Mouse (Mus musculus) lung, embryonic 15.5 days (tissue): ENCODE results near the gene Cenpl. TPM values are rescaled to one million over a fixed set of nuclear protein-coding genes. Genes with fewer than 3 reads are reported as not detected.
A peak's percentile ranks its signal among the peaks of the same experiment; 100 is the strongest.

Experiments used
- ATAC-seq: fragments of 200-750 bp; cut with Nextera tagmentation; 2 replicates; pipeline ENCODE4 v1.8.0; 2017; ENCODE audit warnings: moderate number of reproducible peaks, borderline replicate concordance; ENCODE audit not compliant: low FRiP score, low TSS enrichment; ENCODE audit errors: extremely low read depth
- H3K27ac ChIP-seq: fragments of 300-500 bp; sonication (generic); 2 replicates; pipeline ENCODE4 v1.5.1; 2015; ENCODE audit warnings: moderate library complexity, mild to moderate bottlenecking, inconsistent platforms
- H3K27me3 ChIP-seq: fragments of 300-500 bp; sonication (generic); 2 replicates; pipeline ENCODE4 v1.6.1; 2015; ENCODE audit warnings: inconsistent platforms
- H3K36me3 ChIP-seq: fragments of 300-500 bp; sonication (generic); 2 replicates; pipeline ENCODE4 v1.6.1; 2015; ENCODE audit warnings: inconsistent platforms
- H3K4me1 ChIP-seq: fragments of 300-500 bp; sonication (generic); 2 replicates; pipeline ENCODE4 v1.6.1; 2015; ENCODE audit warnings: inconsistent platforms
- H3K4me2 ChIP-seq: fragments of 300-500 bp; sonication (generic); 2 replicates; pipeline ENCODE4 v1.6.1; 2015; ENCODE audit warnings: inconsistent platforms, mild to moderate bottlenecking, moderate library complexity
- H3K4me3 ChIP-seq: fragments of 300-500 bp; sonication (generic); 2 replicates; pipeline ENCODE4 v1.5.1; 2015; ENCODE audit warnings: mild to moderate bottlenecking, inconsistent platforms
- H3K9ac ChIP-seq: fragments of 300-500 bp; sonication (generic); 2 replicates; pipeline ENCODE4 v1.6.1; 2015; ENCODE audit warnings: inconsistent platforms
- H3K9me3 ChIP-seq: fragments of 300-500 bp; sonication (generic); 2 replicates; pipeline ENCODE4 v1.6.1; 2016; ENCODE audit warnings: inconsistent platforms
- WGBS: fragments of 180-500 bp; shearing (Covaris S2); methylation state at CpG from one replicate; pipeline ENCODE4 v1.1.7; 2015; 5-methylcytosine and 5-hydroxymethylcytosine counted together
- polyA plus RNA-seq: library from polyadenylated mRNA; unstranded; fragments of >200 nt; fragmentation: Nextera tagmentation; extraction: Ambion mirVana; gene quantifications from 2 replicates; pipeline ENCODE4 v1.2.1, GENCODE M21; 2015

Cenpl gene
- polyA plus RNA-seq, 1 experiment from 2014 or later: 35.4 TPM

DNA sequence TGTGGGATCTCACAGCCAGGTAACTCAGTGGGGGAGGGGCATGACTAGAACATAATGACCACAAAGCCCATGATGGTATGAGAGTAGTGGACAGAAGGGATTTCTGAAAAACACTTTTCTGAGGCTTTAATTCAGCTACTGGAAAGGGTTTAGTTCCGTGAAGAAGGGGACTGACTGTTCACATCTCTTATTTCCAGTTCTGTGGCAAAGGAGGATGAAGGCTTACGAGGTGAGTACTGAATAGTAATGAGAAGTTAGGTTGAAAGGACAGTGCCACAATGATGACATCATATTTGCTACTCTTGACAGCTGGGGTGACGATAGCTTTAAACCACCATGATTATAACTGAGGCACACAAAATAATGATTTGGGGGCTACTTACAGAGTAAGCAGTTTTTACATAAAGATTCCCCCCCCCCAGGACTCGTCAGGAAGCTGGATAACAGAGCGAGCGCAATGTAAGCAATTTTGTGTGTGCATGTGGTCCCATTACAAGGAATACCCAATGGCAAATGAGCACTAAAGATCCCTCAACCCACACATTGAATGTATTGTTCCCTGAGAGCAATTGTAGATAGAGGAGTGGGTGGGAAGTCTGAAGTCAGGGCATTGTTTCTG lies 34.6 kb upstream of the Cenpl start:
- Histone ChIP-seq H3K36me3 (peaks cover 34% of the 10 kb centered on the region), H3K4me2 (peak overlapping the region; percentile 67), H3K27ac (peak overlapping the region; percentile 82), H3K9ac (peak overlapping the region; percentile 90), H3K4me1 (peaks cover 17% of the 10 kb centered on the region; the same call in 1 of the 2 replicates), H3K4me3 (peak overlapping the region; percentile 64), H3K27me3 (no peaks in the 10 kb centered on the region), H3K9me3 (no peaks in the 10 kb centered on the region)
- no peak for ATAC-seq
- 0% methylated on average over 6 of the region's 6 CpGs for WGBS

DNA sequence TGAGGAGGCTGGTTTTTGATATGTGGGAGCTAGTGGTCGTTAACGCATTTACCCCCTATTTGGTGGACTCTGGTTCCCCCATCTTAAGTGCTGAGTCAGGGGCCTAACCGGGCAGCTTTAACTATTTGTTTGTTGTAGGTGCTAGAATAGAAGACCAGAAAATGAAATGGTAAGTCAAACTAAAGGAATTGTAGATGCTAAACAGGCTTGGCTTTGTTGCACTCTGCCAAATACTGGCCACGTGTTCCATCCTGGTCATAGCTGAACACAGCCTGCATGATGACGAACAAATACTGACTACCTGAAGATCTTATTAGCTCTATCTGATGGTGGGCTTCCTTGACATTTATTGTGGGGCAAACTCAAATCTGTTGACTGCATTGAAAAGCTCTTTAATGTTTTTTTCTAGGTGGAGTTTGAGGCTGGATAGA lies 34.1 kb upstream of the Cenpl start:
- Histone ChIP-seq H3K27ac (peak overlapping the region; percentile 82), H3K9me3 (no peaks in the 10 kb centered on the region), H3K4me3 (peak overlapping the region; percentile 64), H3K4me1 (peaks cover 17% of the 10 kb centered on the region; the same call in 1 of the 2 replicates), H3K4me2 (peak overlapping the region; percentile 67), H3K27me3 (no peaks in the 10 kb centered on the region), H3K36me3 (peaks cover 31% of the 10 kb centered on the region), H3K9ac (peak overlapping the region; percentile 90)
- ATAC-seq: no peak
- under 1% methylated on average over 5 of the region's 5 CpGs for WGBS

DNA sequence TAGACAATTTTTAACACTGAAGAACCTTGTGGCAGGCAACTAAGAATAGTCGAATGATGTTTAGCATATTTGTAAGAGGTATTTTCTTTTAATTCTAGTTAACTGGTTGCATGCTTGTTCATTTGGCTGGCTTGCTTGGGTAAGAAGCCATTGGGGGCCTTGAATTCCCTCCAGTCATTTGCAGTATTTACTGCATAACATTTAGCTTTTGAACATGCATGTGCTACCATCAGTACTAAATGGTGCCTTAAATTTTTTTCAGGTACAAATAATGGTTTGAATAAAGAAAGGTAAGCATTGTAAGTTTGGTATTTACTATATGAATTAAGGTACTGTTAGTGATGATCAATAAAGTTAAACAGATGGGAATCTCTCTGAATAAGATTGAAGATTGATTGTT lies 33.5 kb upstream of the Cenpl start:
- Histone ChIP-seq H3K4me2 (peak overlapping the region; percentile 67), H3K4me1 (peaks cover 17% of the 10 kb centered on the region; the same call in 1 of the 2 replicates), H3K27me3 (no peaks in the 10 kb centered on the region), H3K9me3 (no peaks in the 10 kb centered on the region), H3K36me3 (peaks cover 25% of the 10 kb centered on the region), H3K9ac (peak overlapping the region; percentile 90), H3K27ac (peak overlapping the region; percentile 82; the same call in 1 of the 2 replicates), H3K4me3 (peak overlapping the region; percentile 64)
- ATAC-seq: no peak
- 0% methylated on average over 1 of the region's 1 CpGs for WGBS

- H3K9ac ChIP-seq: peak overlapping the region; percentile 31
- H3K36me3 ChIP-seq: peaks cover 24% of the 10 kb centered on the region
- peak overlapping the region; percentile 67 for H3K4me2 ChIP-seq
- peak overlapping the region; percentile 64 for H3K4me3 ChIP-seq
- H3K27me3 ChIP-seq: no peaks in the 10 kb centered on the region
- no peak overlapping the region; the same call in 1 of the 2 replicates for H3K27ac ChIP-seq
- peaks cover 17% of the 10 kb centered on the region; the same call in 1 of the 2 replicates for H3K4me1 ChIP-seq
- ATAC-seq: no peak
- no peaks in the 10 kb centered on the region for H3K9me3 ChIP-seq
- WGBS: 15% methylated on average over 3 of the region's 3 CpGs
Observed at GRCm38 (mm10) chr1:161037599-161037998, 32.9 kb upstream of the Cenpl start.

GRCm38 (mm10) chr1:161038004-161038403 lies 32.5 kb upstream of the Cenpl start:
- Histone ChIP-seq H3K9me3 (no peaks in the 10 kb centered on the region), H3K27ac (0 out of 2 replicates have a peak overlapping the region, but pooled peaks have one; percentile 3), H3K4me2 (peak overlapping the region; percentile 67), H3K27me3 (no peaks in the 10 kb centered on the region), H3K4me3 (peak overlapping the region; percentile 64), H3K4me1 (peaks cover 14% of the 10 kb centered on the region; the same call in 1 of the 2 replicates), H3K9ac (no peak overlapping the region), H3K36me3 (peaks cover 24% of the 10 kb centered on the region)
- WGBS: 27% methylated on average over 3 of the region's 3 CpGs
- no peak for ATAC-seq

DNA sequence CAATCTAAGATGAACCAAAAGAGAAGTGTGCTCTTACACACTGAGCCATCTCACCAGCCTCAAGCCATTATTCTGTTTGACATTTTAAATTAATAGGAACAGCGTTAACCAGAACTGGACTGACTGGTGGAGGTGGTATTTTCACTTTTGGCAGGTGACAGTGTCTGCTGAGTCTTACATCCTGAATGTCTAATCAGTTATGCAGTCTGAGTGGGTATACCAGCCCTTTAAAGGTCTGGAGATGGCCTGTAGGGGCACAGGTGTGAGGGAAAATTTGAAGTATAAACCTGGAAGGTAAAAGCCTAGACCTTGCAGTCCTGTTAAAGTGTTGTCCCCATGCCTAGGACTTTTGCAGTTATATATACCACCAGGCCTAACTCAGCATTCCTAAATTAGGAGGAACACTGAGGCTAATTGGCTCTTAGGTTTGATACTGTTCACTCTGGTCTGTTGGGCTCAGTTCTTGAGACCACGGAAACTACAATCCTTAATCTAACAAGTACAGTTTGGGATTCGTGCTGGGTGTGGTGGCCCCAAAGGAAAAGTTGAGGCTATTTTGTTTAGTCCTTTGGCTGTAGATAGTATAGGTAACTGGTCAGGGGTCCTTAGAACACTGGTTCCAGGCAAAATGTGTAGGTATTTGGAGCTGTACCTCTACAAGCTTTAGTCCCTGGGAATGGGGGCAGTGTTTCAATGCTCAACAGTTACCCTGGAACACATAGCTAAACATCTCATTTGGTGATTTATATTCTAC lies 31.4 kb upstream of the Cenpl start:
- H3K4me1 ChIP-seq: peaks cover 6% of the 10 kb centered on the region; the same call in 1 of the 2 replicates
- H3K9ac ChIP-seq: no peak overlapping the region
- H3K9me3 ChIP-seq: no peaks in the 10 kb centered on the region
- no peak overlapping the region for H3K4me2 ChIP-seq
- ATAC-seq: no peak
- peaks cover 27% of the 10 kb centered on the region for H3K36me3 ChIP-seq
- no peak overlapping the region for H3K4me3 ChIP-seq
- H3K27ac ChIP-seq: no peak overlapping the region
- no peaks in the 10 kb centered on the region for H3K27me3 ChIP-seq
- 14% methylated on average over 3 of the region's 3 CpGs for WGBS

DNA sequence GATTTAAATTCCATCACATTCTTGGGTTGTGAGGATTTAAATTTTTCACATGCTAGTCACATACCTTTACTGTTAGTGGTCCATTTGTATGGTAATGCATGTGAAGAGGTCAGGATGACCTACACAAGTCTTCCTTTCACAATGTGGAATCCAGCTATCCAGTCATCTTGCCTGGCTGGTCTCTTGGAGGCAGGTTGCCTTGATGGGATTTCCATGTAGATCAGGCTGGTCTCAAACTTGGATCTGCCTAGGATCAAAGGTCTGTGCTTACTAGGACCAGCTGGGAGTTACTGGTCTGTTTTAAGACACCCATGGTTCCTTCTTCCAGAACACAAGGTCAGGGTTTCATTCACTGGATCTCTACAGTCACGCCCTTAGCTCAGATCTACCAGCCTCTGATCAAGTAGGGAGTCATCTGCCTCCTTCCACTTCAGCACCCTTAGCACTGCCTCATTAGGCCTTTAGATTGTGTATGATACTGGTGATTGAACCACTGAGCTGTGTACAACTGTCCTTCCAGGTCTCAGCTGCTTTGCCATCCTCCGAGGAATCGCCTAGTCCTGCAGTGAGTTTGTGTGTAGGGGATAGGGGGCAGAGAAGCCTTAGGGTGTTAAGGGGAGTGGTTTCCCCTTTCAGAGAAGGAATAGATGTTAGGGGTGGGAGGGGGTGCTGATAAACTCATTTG lies 30.6 kb upstream of the Cenpl start:
- H3K9me3 ChIP-seq: no peaks in the 10 kb centered on the region
- no peak overlapping the region for H3K9ac ChIP-seq
- no peak overlapping the region for H3K4me3 ChIP-seq
- peak; percentile 53; the same call in 1 of the 2 replicates for ATAC-seq
- H3K4me2 ChIP-seq: no peak overlapping the region
- H3K36me3 ChIP-seq: peaks cover 34% of the 10 kb centered on the region
- no peaks in the 10 kb centered on the region for H3K27me3 ChIP-seq
- peak overlapping the region; percentile 67 for H3K27ac ChIP-seq
- peaks cover 6% of the 10 kb centered on the region; the same call in 1 of the 2 replicates for H3K4me1 ChIP-seq
- WGBS: 8% methylated on average over 3 of the region's 3 CpGs

GRCm38 (mm10) chr1:161040426-161040770 lies 30.1 kb upstream of the Cenpl start:
- WGBS: 44% methylated on average over 1 of the region's 1 CpGs

GRCm38 (mm10) chr1:161040855-161041254 lies 29.7 kb upstream of the Cenpl start:
- Histone ChIP-seq H3K27me3 (no peaks in the 10 kb centered on the region), H3K9ac (no peak overlapping the region), H3K4me3 (no peak overlapping the region), H3K4me2 (no peak overlapping the region), H3K36me3 (peaks cover 40% of the 10 kb centered on the region), H3K27ac (no peak overlapping the region), H3K4me1 (peaks cover 6% of the 10 kb centered on the region; the same call in 1 of the 2 replicates), H3K9me3 (no peaks in the 10 kb centered on the region)
- ATAC-seq: no peak

More at GRCm38 (mm10) chr1:161040426-161040770, 30.1 kb upstream of the Cenpl start:
- Histone ChIP-seq H3K9me3 (no peaks in the 10 kb centered on the region), H3K4me1 (peaks cover 6% of the 10 kb centered on the region; the same call in 1 of the 2 replicates), H3K27ac (peak overlapping the region; percentile 67), H3K4me2 (no peak overlapping the region), H3K27me3 (no peaks in the 10 kb centered on the region), H3K36me3 (peaks cover 39% of the 10 kb centered on the region), H3K4me3 (no peak overlapping the region), H3K9ac (no peak overlapping the region)
- ATAC-seq: no peak

DNA sequence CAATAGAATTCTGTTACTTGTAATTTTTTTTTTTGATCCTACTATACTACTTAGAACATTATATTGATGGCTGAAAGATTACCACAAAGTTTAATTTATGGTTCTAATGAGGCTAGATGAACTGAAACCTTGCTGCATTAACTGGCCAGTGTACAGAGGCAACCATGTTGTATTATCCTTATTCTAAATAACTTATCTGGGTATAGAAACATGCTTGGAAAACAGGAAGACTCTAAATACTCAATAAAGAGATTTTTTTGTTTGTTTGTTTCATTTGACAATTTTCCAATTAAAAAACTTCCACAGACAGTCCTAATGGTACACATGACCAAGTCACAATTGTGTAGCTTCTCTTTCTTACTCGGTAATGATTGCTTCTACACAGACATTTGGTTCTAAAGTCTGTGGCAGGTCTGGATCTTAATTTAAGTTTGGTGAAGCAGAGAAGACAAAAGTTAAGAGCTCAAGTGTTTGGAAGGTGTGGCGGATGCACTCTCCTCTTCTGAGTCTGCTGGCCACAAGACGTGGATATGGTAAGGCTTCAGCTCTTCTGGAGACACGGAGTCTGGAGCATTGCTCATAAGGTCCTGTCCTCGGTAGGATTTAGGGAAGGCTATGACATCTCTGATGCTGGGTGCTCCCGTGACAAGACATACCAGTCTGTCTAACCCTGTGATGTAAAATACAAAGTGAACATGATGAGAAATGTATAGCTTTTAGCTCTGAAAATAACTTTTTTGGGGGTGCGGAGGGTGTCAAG lies 29.1 kb upstream of the Cenpl start:
- peaks cover 6% of the 10 kb centered on the region; the same call in 1 of the 2 replicates for H3K4me1 ChIP-seq
- no peaks in the 10 kb centered on the region for H3K9me3 ChIP-seq
- no peak overlapping the region for H3K9ac ChIP-seq
- no peak overlapping the region for H3K4me3 ChIP-seq
- H3K27me3 ChIP-seq: no peaks in the 10 kb centered on the region
- H3K4me2 ChIP-seq: no peak overlapping the region
- no peak for ATAC-seq
- peaks cover 39% of the 10 kb centered on the region for H3K36me3 ChIP-seq
- H3K27ac ChIP-seq: no peak overlapping the region
- 83% methylated on average over 7 of the region's 7 CpGs for WGBS

DNA sequence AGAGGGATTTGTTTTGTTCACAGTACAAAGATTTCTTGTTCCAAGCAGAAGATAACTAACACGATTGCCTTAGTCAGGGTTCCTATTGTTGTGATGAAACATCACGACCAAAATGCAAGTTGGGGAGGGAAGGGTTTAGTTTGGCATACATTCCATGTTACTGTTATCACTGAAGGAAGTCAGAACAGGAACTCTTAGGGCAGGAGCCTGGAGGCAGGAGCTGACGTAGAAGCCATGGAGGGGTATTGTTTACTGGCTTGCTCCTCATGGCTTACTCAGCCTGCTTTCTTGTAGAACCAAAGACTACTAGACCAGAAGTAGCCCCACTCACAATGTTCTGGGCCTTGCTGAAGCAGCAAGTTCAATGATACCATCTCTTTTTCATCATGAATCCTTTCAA lies 23.5 kb upstream of the Cenpl start:
- WGBS: 75% methylated on average over 3 of the region's 3 CpGs

More for the DNA sequence above, 23.5 kb upstream of the Cenpl start:
- Histone ChIP-seq H3K9ac (no peak overlapping the region), H3K27me3 (no peaks in the 10 kb centered on the region), H3K27ac (no peak overlapping the region), H3K36me3 (peaks cover 39% of the 10 kb centered on the region), H3K4me3 (no peak overlapping the region), H3K4me1 (no peaks in the 10 kb centered on the region), H3K9me3 (no peaks in the 10 kb centered on the region), H3K4me2 (no peak overlapping the region)
- ATAC-seq: no peak
